Mouse (Mus musculus) bone marrow, adult 2 months (tissue): ENCODE data around the gene Rabgap1l.

Source experiments
- CTCF ChIP-seq: fragments of 200-500 bp; IDR thresholded peaks from 2 replicates; pipeline ENCODE4 v1.5.1; 2011; ENCODE audit warnings: low read length, control low read depth; ENCODE audit not compliant: control insufficient read depth, insufficient read depth
- POLR2A ChIP-seq: fragments of 200-500 bp; IDR thresholded peaks from 2 replicates; pipeline ENCODE4 v1.6.1; 2011; ENCODE audit warnings: low read depth, mild to moderate bottlenecking, control low read depth, low read length, borderline replicate concordance; ENCODE audit not compliant: control insufficient read depth

DNA sequence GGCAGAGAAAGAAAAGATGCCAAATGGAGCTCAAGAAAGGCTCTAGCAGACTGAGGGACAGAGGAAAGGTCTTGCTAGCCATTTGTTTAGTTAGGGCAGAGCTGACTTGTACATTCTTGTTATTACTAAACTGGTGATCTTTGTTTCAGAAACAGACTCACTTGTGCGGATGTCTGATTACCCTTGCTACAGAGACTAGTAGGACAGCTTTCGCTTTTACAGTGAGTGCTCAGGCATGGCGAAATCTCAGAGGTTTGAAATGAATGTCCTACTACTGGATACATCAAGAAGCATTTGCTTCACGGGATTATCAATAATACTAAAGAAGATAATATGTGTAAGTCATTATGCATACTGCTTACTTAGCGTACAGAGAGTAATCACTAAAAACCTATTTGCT, 548.3 kb downstream of the Rabgap1l start:
- TF ChIP-seq CTCF (no peak), POLR2A (no peak)
